Comparison of ENCODE assay signal across 8 mouse cellular contexts in the genomic region with DNA sequence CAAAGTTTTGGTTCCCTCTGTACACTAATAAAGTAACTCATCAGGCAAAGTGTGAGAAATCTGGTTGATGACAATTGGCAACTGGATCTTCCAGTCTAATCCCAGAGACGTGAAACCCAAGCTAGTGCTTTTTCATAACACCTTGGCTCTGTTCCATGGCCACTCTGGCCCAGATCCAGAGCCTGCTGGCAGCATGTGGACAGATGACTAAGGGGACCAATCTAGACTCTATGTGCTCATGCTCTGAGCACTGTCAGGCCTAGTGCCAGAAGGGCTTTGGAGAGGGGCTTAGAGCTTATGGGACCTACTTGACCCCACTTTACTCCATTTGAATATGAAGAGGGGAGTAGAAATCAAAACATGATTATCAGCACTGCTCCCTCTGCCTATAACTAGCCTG. TPM values are rescaled to one million over a fixed set of nuclear protein-coding genes. Genes with fewer than 3 reads are reported as not detected.
DNase-seq lines count a peak whose midpoint lies in the region; ATAC-seq lines count a peak whose summit lies in the region.

No protein-coding gene starts in this region.

- peaks cover 12% of the 10 kb centered on the region; the same call in 1 of the 2 replicates for H3K36me3 ChIP-seq in liver, embryonic 11.5 days (ENCODE audit: control insufficient read depth, insufficient read depth, low read length)

- H3K4me2 ChIP-seq in liver, embryonic 11.5 days, result no peak overlapping the region

- H3K27me3 ChIP-seq in liver, embryonic 11.5 days (replicated peaks; ENCODE audit: control insufficient read depth, insufficient read depth, low read length), result no peaks in the 10 kb centered on the region

- no peak overlapping the region for H3K27ac ChIP-seq in liver, embryonic 11.5 days (ENCODE audit: low read depth, low read length)

- no peaks in the 10 kb centered on the region for H3K9me3 ChIP-seq in liver, embryonic 11.5 days (ENCODE audit: control insufficient read depth, low read length)

- WGBS in liver, embryonic 11.5 days, result 76% methylated on average over 1 of the region's 1 CpGs

- no peaks in the 10 kb centered on the region for H3K4me1 ChIP-seq in liver, embryonic 11.5 days (replicated peaks; ENCODE audit: control insufficient read depth, insufficient read depth, low read length)

- peak; percentile 33 for DNase-seq in liver
- no peak for DNase-seq in liver, embryonic 11.5 days (ENCODE audit: low spot score)
- peak; percentile 97 to 98 for DNase-seq in cerebellum, postnatal 25 days
- peak; percentile 94 to 98 for DNase-seq in heart, adult 18-20 months
- DNase-seq in kidney, postnatal 25 days, result peak; percentile 85 to 91
- peak; percentile 95 to 97 for DNase-seq in lung, adult 18-20 months
- DNase-seq in right cerebral cortex, postnatal 10 days (ENCODE audit: low spot score in 2 of 2), result peak; percentile 82 to 83
- no peak for DNase-seq in embryo, embryonic 10 days (ENCODE audit: low spot score)

- no peak for ATAC-seq in liver, embryonic 11.5 days (replicated peaks; ENCODE audit: low FRiP score)

- no peak overlapping the region for H3K9ac ChIP-seq in liver, embryonic 11.5 days (ENCODE audit: low read depth, low read length)

- no peak overlapping the region for H3K4me3 ChIP-seq in liver, embryonic 11.5 days (ENCODE audit: low read depth, low read length)

RNA-seq across cellular contexts. Expression of a gene that starts 36.1 kb away (rescaled TPM):
- polyA plus RNA-seq in liver, embryonic 11.5 days (2014; fragmentation: Nextera tagmentation; extraction: Ambion mirVana), result 80.6 and 92.7 TPM in 2 replicates
- total RNA-seq in heart, adult 18-20 months (2021), result 10 to 100 TPM; 36.6 to 38.3 TPM

RNA-seq across cellular contexts. Expression of a gene that starts 57.7 kb away (rescaled TPM):
- 40.0 and 44.4 TPM in 2 replicates for polyA plus RNA-seq in liver, embryonic 11.5 days (2014; fragmentation: Nextera tagmentation; extraction: Ambion mirVana)
- 10 to 100 TPM; 11.3 to 11.6 TPM for total RNA-seq in heart, adult 18-20 months (2021)

Comparison
In these comparisons a context has a peak if more than half of its experiments do, and no peak if none do; other contexts are left out.
1. DNase-seq: peak in liver (single experiment), cerebellum, postnatal 25 days (2 of 2), heart, adult 18-20 months (2 of 2), kidney, postnatal 25 days (2 of 2), lung, adult 18-20 months (2 of 2) and right cerebral cortex, postnatal 10 days (2 of 2); none in liver, embryonic 11.5 days (single experiment) and embryo, embryonic 10 days (single experiment).